Mouse (Mus musculus): ENCODE data around the gene Gm11077. TPM values are rescaled to one million over a fixed set of nuclear protein-coding genes. Genes with fewer than 3 reads are reported as not detected.

Gm11077 gene
- polyA plus RNA-seq (2012; rRNA removed): not detected in 2 replicates

GRCm38 (mm10) chr6:140729272-140729671 lies at the start of gene Gm11077:
Gm11077 (plus strand) TSS chr6:140729284.

Other genes with a start within 250 kb of the Gm11077 start
- 11.3 and 11.8 TPM in 2 replicates for gene Aebp2, start 106.6 kb upstream of the Gm11077 start, polyA plus RNA-seq (2012; rRNA removed)